Mouse (Mus musculus): ENCODE results near the gene Cd69.

Gene Cd69

DNA sequence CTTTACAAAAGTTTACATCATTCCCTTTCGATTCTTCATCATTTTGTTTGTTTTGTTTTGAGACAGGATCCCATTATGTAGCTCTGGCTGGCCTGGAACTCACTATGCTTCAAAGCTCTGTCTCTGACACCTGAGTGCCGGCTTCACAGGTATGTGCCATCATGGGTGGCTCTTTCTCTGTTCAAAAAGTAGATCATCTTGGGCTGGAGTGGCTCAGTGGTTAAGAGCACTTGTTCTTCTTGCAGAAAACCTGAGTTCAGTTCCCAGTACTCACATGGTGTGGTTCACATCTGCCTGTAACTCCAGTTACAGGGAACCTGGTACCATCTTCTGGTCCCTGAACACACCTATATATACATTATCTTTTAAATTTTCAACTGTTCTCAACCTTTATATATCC, 50.2 kb downstream of the Cd69 start:
- DNase-seq (ENCODE audit: low read depth, low spot score) = no peak

DNA sequence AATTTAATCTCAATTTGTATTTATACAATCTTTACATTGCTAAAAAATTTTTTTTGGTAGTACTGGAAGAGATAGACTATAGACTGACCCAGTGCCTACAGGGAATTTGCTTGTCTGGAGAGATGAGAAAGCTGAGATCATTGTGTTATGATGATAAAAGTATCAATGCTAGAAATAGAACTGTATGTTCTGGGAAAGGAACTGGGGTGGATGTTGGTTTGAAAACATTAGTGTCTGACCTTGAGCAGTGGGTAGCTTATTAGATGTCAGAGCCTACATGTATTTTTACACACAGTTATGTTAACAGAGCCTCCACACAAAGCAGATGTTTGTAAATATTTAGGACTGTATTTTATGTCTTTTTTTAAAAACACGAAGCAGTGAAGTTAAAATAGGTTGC, 51.1 kb downstream of the Cd69 start:
- DNase-seq (ENCODE audit: low read depth, low spot score) = no peak

DNA sequence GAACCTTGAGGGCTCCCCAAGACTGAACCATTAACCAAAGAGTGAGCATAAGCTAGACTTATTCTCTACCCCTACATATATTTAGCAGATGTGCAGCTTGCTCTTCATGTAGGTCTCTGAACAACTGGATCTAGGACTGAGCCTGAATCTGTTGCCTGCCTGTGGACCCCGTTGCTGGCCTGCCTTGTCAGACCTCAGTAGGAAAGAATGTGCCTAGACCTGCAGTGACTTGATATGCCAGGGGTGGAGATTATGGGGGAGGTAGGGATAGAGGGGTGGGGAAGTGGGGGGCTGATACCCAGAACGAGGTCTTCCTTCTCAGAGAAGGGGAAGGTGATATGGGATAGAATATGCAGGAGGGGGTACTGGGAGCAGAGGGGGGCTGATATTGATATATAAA, 51.6 kb downstream of the Cd69 start:
- no peak for DNase-seq (ENCODE audit: low read depth, low spot score)

DNA sequence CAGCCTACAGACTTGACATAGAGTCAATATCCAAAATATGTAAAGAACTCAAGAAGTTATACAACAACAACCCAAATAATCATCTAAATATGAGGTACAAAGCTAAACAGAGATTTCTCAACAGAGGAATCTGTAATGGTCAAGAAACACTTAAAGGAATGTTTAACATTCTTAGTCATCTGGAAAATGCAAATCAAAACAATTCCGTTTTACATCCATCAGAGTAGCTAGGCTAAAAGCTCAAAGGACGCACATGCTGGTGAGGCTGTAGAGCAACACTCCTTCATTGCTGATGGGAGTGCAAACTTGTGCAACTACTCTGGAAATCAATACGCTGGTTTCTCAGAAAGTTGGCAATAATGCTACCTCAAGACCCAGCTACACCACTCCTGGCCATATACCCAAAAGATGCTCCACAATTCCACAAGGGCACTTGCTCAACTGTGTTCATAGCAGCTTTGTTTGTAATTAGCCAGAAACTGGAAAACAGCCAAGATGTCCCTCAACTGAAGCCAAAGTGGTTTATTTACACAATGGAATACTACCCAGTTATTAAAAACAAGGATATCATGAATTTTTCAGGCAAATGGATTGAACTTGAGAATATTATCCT, 52.9 kb downstream of the Cd69 start:
- DNase-seq (ENCODE audit: low read depth, low spot score) = no peak

DNA sequence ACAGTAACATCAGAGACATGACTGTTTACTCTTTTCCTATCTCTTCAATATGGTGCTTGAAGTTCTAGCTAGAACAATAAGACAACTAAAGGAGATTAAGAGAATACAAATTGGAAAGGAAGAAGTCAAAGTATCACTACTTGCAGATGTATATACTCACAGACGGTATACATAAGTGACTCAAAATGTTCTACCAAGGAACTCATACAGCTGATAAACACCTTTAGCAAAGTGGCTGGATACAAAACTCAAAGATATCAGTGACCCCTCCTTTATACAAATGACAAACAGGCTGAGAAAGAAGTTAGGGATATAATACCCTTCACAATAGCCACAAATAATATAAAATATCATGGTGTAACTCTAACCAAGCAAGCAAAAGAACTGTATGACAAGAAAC, 54.2 kb downstream of the Cd69 start:
- no peak for DNase-seq (ENCODE audit: low read depth, low spot score)

DNA sequence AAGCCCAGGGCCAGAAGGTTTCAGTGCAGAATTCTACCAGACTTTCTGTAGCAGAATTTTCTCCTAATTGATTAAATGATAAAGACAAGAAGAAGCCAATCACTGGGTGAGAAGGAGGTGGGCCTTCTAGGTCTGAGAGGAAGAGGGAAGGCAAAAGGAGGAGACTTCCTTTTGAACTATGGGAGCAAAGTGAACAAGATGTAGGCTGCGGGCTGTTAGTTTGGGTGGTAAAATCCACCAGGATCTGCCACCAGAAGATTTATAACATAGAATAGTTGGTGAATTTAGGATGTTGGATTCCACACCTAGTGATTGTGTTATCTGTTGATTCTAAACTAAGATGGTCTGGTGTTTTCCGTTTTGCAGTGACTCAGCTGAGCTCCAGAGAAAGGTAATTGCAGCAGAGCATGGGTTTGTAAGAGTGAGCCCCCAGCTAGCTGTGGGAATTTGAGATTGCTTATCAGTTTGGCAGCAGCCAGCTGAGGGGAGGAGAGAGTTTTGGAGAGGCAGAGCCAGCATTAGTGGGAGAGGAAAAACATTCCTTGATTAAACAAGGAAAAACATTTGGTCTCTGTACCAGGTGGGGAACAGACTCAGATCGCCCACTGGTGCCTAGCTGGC, 55.2 kb downstream of the Cd69 start:
- no peak for DNase-seq (ENCODE audit: low read depth, low spot score)

DNA sequence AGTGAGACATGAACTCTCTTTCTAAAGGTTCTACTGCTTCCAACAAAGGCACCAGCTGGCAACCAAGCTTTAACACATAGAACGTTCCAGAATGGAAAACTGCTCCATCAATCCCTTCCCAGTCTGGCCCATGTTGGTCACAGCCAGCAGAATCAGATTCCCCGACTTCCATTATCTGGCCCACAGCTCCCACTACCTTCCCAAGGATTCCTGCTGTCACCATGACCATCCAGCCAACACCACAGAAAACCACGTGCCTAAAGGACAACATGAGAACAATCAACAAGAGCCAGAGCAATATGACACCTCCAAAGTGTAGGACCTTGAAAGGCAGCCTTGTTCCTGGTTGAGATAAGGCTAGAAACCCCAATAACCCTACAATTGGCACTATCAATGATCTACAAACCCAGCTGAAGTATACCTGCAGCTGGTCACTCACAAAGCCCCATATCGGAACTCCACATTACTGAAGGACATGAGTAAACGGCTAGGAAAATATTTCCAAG, 57.0 kb downstream of the Cd69 start:
- DNase-seq (ENCODE audit: low read depth, low spot score) = no peak
